Mouse (Mus musculus) liver, adult 2 months (tissue): Measurements from ENCODE around the gene Abtb1.

Experiments
- CTCF ChIP-seq: fragments of 200-500 bp; IDR thresholded peaks from 2 replicates; pipeline ENCODE4 v1.5.1; 2011; ENCODE audit warnings: low read depth, low read length, control low read depth
- POLR2A ChIP-seq: fragments of 200-500 bp; IDR thresholded peaks from 2 replicates; pipeline ENCODE4 v1.6.1; 2011; ENCODE audit warnings: low read length, control low read depth; ENCODE audit not compliant: insufficient read depth; ENCODE audit errors: extremely low read depth

DNA sequence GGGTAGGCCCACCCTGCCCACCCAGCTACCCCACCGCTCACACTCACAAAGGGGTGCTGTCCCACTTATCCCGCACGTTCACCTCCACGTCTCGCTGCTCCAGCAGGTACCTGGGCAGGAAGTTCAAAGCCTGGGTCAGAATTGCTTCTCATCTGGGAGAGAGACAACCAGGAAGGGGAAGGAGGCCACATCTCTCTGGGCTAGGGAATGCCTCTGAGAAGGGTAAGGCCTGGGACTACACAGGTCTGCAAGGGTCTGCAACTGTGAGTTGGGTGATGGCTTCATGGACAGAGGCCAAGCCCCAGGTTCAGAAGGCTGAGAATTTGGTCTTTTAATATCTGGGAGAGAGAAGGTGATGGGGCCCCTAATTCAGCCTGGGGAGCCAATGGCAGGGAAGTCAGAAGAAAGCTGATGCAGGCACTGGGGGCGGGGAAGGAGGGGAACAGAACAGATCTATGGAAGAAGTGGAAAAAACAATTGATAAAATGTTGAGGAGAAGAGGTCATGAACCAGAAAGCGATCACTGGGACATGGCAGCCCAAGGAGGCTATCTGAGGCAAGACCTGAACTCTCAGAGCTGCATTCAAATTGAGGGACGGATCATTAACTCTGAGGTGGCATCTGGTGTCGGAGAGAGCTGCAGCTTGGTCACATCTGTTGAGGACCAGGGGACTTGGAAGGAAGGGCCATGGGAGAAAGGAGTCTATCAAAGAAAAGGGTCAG lies 832 bp downstream of the Abtb1 start:
- TF ChIP-seq POLR2A (no peak), CTCF (no peak)
